Mouse (Mus musculus) forebrain, embryonic 16.5 days (tissue): ENCODE data around the gene Vps52. TPM values are rescaled to one million over a fixed set of nuclear protein-coding genes. Genes with fewer than 3 reads are reported as not detected.
A peak's percentile ranks its signal among the peaks of the same experiment; 100 is the strongest.
"Not testable (repeated sequence)": the region's sequence is repeated elsewhere in the genome, so short reads cannot be mapped to it uniquely, and the experiment has no call there.

Experiments used
- ATAC-seq: fragments of 200-750 bp; cut with Nextera tagmentation; 2 replicates; pipeline ENCODE4 v1.8.0; 2017; ENCODE audit warnings: mild to moderate bottlenecking, moderate library complexity
- H3K27ac ChIP-seq: fragments of 300-500 bp; sonication (generic); 2 replicates; pipeline ENCODE4 v1.5.1; 2014; ENCODE audit warnings: low read length, control low read depth
- H3K27me3 ChIP-seq: fragments of 300-500 bp; sonication (generic); replicated peaks from 2 replicates; pipeline ENCODE4 v1.6.1; 2014; ENCODE audit warnings: low read length; ENCODE audit not compliant: control insufficient read depth, insufficient read depth
- H3K36me3 ChIP-seq: fragments of 300-500 bp; sonication (generic); 2 replicates; pipeline ENCODE4 v1.6.1; 2014; ENCODE audit not compliant: control insufficient read depth, insufficient read depth
- H3K4me1 ChIP-seq: fragments of 300-500 bp; sonication (generic); replicated peaks from 2 replicates; pipeline ENCODE4 v1.6.1; 2014; ENCODE audit warnings: low read length; ENCODE audit not compliant: control insufficient read depth, insufficient read depth
- H3K4me2 ChIP-seq: fragments of 300-500 bp; sonication (generic); 2 replicates; pipeline ENCODE4 v1.6.1; 2014; ENCODE audit warnings: mild to moderate bottlenecking, low read length, control low read depth
- H3K4me3 ChIP-seq: fragments of 300-500 bp; sonication (generic); replicated peaks from 2 replicates; pipeline ENCODE4 v1.5.1; 2014; ENCODE audit warnings: mild to moderate bottlenecking, low read length, control low read depth
- H3K9ac ChIP-seq: fragments of 300-500 bp; sonication (generic); replicated peaks from 2 replicates; pipeline ENCODE4 v1.6.1; 2014; ENCODE audit warnings: low read depth, low read length, control low read depth
- H3K9me3 ChIP-seq: fragments of 300-500 bp; sonication (generic); 2 replicates; pipeline ENCODE4 v1.6.1; 2016; ENCODE audit warnings: low read length; ENCODE audit not compliant: control insufficient read depth
- WGBS: fragments of 180-500 bp; shearing (Covaris S2); extraction: QIAGEN DNeasy Blood & Tissue Kit; methylation state at CpG from one replicate; pipeline ENCODE4 v1.1.7; 2014; 5-methylcytosine and 5-hydroxymethylcytosine counted together
- polyA plus RNA-seq: library from polyadenylated mRNA; unstranded; fragments of >200 nt; fragmentation: Nextera tagmentation; extraction: Ambion mirVana; gene quantifications from 2 replicates; pipeline ENCODE4 v1.2.1, GENCODE M21; 2015

Gene Vps52
- polyA plus RNA-seq, 1 experiment from 2014 or later: 81.0 TPM

GRCm38 (mm10) chr17:33972691-33973090, 17.1 kb downstream of the Vps52 start:
- Histone ChIP-seq H3K36me3 (no peaks in the 10 kb centered on the region), H3K9me3 (no peaks in the 10 kb centered on the region), H3K4me2 (no peak overlapping the region), H3K4me3 (no peak overlapping the region), H3K27ac (no peak overlapping the region), H3K4me1 (no peaks in the 10 kb centered on the region), H3K9ac (no peak overlapping the region), H3K27me3 (peaks cover 21% of the 10 kb centered on the region)
- ATAC-seq: no peak
- WGBS: 15% methylated on average over 1 of the region's 1 CpGs

GRCm38 (mm10) chr17:33973572-33973971, 18.0 kb downstream of the Vps52 start:
- Histone ChIP-seq H3K36me3 (no peaks in the 10 kb centered on the region), H3K4me2 (no peak overlapping the region), H3K27ac (no peak overlapping the region), H3K9me3 (no peaks in the 10 kb centered on the region), H3K4me1 (peaks cover 7% of the 10 kb centered on the region; the same call in 1 of the 2 replicates), H3K27me3 (peaks cover 29% of the 10 kb centered on the region), H3K4me3 (no peak overlapping the region), H3K9ac (no peak overlapping the region)
- WGBS: 62% methylated on average over 3 of the region's 3 CpGs
- no peak for ATAC-seq

- Histone ChIP-seq H3K4me1 (peaks cover 19% of the 10 kb centered on the region), H3K9me3 (no peaks in the 10 kb centered on the region), H3K27ac (no peak overlapping the region), H3K4me3 (peak overlapping the region; percentile 40), H3K4me2 (peak overlapping the region; percentile 56), H3K27me3 (peaks cover 47% of the 10 kb centered on the region), H3K36me3 (no peaks in the 10 kb centered on the region), H3K9ac (peak overlapping the region; percentile 52)
- ATAC-seq: no peak
- 3% methylated on average over 57 of the region's 57 CpGs for WGBS
Measured at GRCm38 (mm10) chr17:33977861-33978557, 22.4 kb downstream of the Vps52 start.

- Histone ChIP-seq H3K9me3 (no peaks in the 10 kb centered on the region), H3K36me3 (no peaks in the 10 kb centered on the region), H3K9ac (peak overlapping the region; percentile 52), H3K27me3 (peaks cover 47% of the 10 kb centered on the region), H3K27ac (no peak overlapping the region), H3K4me1 (peaks cover 19% of the 10 kb centered on the region), H3K4me3 (peak overlapping the region; percentile 40), H3K4me2 (peak overlapping the region; percentile 56)
- under 1% methylated on average over 17 of the region's 17 CpGs for WGBS
- ATAC-seq: no peak
Measured at GRCm38 (mm10) chr17:33978631-33979031, 23.0 kb downstream of the Vps52 start.

GRCm38 (mm10) chr17:33979512-33980050, 24.0 kb downstream of the Vps52 start:
- H3K9ac ChIP-seq: no peak overlapping the region
- ATAC-seq: no peak
- H3K27me3 ChIP-seq: peaks cover 42% of the 10 kb centered on the region
- H3K4me1 ChIP-seq: peaks cover 19% of the 10 kb centered on the region
- no peak overlapping the region for H3K4me2 ChIP-seq
- WGBS: 79% methylated on average over 6 of the region's 6 CpGs
- H3K36me3 ChIP-seq: no peaks in the 10 kb centered on the region
- no peak overlapping the region for H3K4me3 ChIP-seq
- H3K9me3 ChIP-seq: no peaks in the 10 kb centered on the region
- no peak overlapping the region for H3K27ac ChIP-seq

- Histone ChIP-seq H3K4me1 (peaks cover 19% of the 10 kb centered on the region), H3K4me2 (peak overlapping the region; percentile 35; the same call in 1 of the 2 replicates), H3K27me3 (peaks cover 39% of the 10 kb centered on the region), H3K9ac (peak overlapping the region; percentile 39; the same call in 1 of the 2 replicates), H3K36me3 (no peaks in the 10 kb centered on the region), H3K9me3 (no peaks in the 10 kb centered on the region), H3K27ac (peak overlapping the region; percentile 34), H3K4me3 (peak overlapping the region; percentile 0; the same call in 1 of the 2 replicates)
- WGBS: 81% methylated on average over 19 of the region's 19 CpGs
- peak; percentile 3; the same call in 1 of the 2 replicates for ATAC-seq
Measured at GRCm38 (mm10) chr17:33980181-33981035, 24.8 kb downstream of the Vps52 start.

GRCm38 (mm10) chr17:33981192-33981909, 25.7 kb downstream of the Vps52 start:
- peaks cover 37% of the 10 kb centered on the region for H3K27me3 ChIP-seq
- H3K9me3 ChIP-seq, H3K36me3 ChIP-seq: not testable (repeated sequence)
- H3K9ac ChIP-seq: peak overlapping the region; percentile 60
- peak overlapping the region; percentile 49 for H3K4me3 ChIP-seq
- H3K27ac ChIP-seq: peak overlapping the region; percentile 91
- under 1% methylated on average over 27 of the region's 27 CpGs for WGBS
- peak overlapping the region; percentile 51 for H3K4me2 ChIP-seq
- ATAC-seq: peak; percentile 96
- peaks cover 19% of the 10 kb centered on the region for H3K4me1 ChIP-seq

- peaks cover 30% of the 10 kb centered on the region for H3K27me3 ChIP-seq
- H3K4me2 ChIP-seq: peak overlapping the region; percentile 51
- not testable (repeated sequence) for ATAC-seq, H3K27ac ChIP-seq, H3K9ac ChIP-seq, H3K36me3 ChIP-seq, H3K9me3 ChIP-seq
- 8% methylated on average over 8 of the region's 8 CpGs for WGBS
- peaks cover 19% of the 10 kb centered on the region for H3K4me1 ChIP-seq
- H3K4me3 ChIP-seq: peak overlapping the region; percentile 49
Measured at GRCm38 (mm10) chr17:33982136-33982535, 26.5 kb downstream of the Vps52 start.
